Mouse (Mus musculus) intestine, postnatal 0 days (tissue): ENCODE data around the gene Fggy. TPM values are rescaled to one million over a fixed set of nuclear protein-coding genes. Genes with fewer than 3 reads are reported as not detected.

Experiments used
- ATAC-seq: fragments of 200-750 bp; cut with Nextera tagmentation; 2 replicates; pipeline ENCODE4 v1.8.0; 2017; ENCODE audit warnings: mild to moderate bottlenecking, moderate TSS enrichment, moderate library complexity
- H3K27ac ChIP-seq: fragments of 300-500 bp; sonication (generic); 2 replicates; pipeline ENCODE4 v1.5.1; 2014; ENCODE audit warnings: mild to moderate bottlenecking, low read depth, low read length, moderate library complexity
- H3K27me3 ChIP-seq: fragments of 300-500 bp; sonication (generic); replicated peaks from 2 replicates; pipeline ENCODE4 v1.6.1; 2014; ENCODE audit warnings: low read length, mixed read lengths; ENCODE audit not compliant: control insufficient read depth, insufficient read depth
- H3K36me3 ChIP-seq: fragments of 300-500 bp; sonication (generic); 2 replicates; pipeline ENCODE4 v1.6.1; 2014; ENCODE audit warnings: mild to moderate bottlenecking, moderate library complexity; ENCODE audit not compliant: control insufficient read depth, insufficient read depth
- H3K4me1 ChIP-seq: fragments of 300-500 bp; sonication (generic); replicated peaks from 2 replicates; pipeline ENCODE4 v1.6.1; 2014; ENCODE audit warnings: antibody characterized with exemption, low read length, mixed read lengths; ENCODE audit not compliant: control insufficient read depth, insufficient read depth
- H3K4me2 ChIP-seq: fragments of 300-500 bp; sonication (generic); replicated peaks from 2 replicates; pipeline ENCODE4 v1.6.1; 2014; ENCODE audit warnings: low read depth, mild to moderate bottlenecking, moderate library complexity
- H3K4me3 ChIP-seq: fragments of 300-500 bp; sonication (generic); 2 replicates; pipeline ENCODE4 v1.5.1; 2014; ENCODE audit warnings: low read depth, low read length
- H3K9ac ChIP-seq: fragments of 300-500 bp; sonication (generic); 2 replicates; pipeline ENCODE4 v1.6.1; 2014; ENCODE audit warnings: mild to moderate bottlenecking, low read depth, low read length
- H3K9me3 ChIP-seq: fragments of 300-500 bp; sonication (generic); 2 replicates; pipeline ENCODE4 v1.6.1; 2016; ENCODE audit warnings: mixed run types; ENCODE audit not compliant: control insufficient read depth
- CTCF ChIP-seq: sonication (generic); IDR thresholded peaks from 2 replicates; pipeline ENCODE4 v1.5.1; 2016; ENCODE audit warnings: low read depth, mild to moderate bottlenecking, control low read depth, antibody characterized with exemption, moderate library complexity
- WGBS: fragments of 180-500 bp; shearing (Covaris S2); extraction: QIAGEN DNeasy Blood & Tissue Kit; methylation state at CpG from one replicate; pipeline ENCODE4 v1.1.7; 2014; 5-methylcytosine and 5-hydroxymethylcytosine counted together
- polyA plus RNA-seq: library from polyadenylated mRNA; unstranded; fragments of >200 nt; fragmentation: Nextera tagmentation; extraction: Ambion mirVana; gene quantifications from 2 replicates; pipeline ENCODE4 v1.2.1, GENCODE M21; 2015

The Fggy gene
- polyA plus RNA-seq, 1 experiment from 2014 or later: 9.9 TPM

- Histone ChIP-seq H3K9me3 (no peaks in the 10 kb centered on the region), H3K4me1 (no peaks in the 10 kb centered on the region), H3K27ac (no peak overlapping the region), H3K4me3 (no peak overlapping the region), H3K36me3 (no peaks in the 10 kb centered on the region), H3K4me2 (no peak overlapping the region), H3K9ac (no peak overlapping the region), H3K27me3 (no peaks in the 10 kb centered on the region)
- TF ChIP-seq CTCF: peak; percentile 70
- ATAC-seq: no peak
These were observed 166.3 kb downstream of the Fggy start for GRCm38 (mm10) chr4:95723615-95724014.

DNA sequence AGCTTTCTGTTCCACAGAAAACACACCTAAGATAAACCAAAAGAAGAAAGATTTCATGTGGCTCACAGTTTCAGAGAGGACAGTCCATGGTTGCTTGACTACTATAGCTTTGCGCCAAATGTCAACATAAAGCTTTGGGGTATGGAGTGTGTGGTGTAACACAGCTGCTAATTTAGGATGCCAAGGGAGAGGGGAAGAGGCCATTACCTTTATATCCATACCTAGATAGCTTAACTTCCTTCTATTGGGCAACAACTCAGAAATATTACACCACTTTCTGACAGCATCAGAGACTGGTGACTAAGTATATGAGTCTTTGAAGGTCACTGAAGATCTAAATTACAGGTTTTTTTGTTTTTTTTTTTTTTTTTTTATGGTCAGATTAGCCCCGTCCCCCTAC, 169.1 kb downstream of the Fggy start:
- Histone ChIP-seq H3K27me3 (no peaks in the 10 kb centered on the region), H3K4me3 (no peak overlapping the region)

GRCm38 (mm10) chr4:95729142-95729826, 172.0 kb downstream of the Fggy start:
- Histone ChIP-seq H3K36me3 (no peaks in the 10 kb centered on the region), H3K4me3 (no peak overlapping the region), H3K4me1 (no peaks in the 10 kb centered on the region), H3K9ac (no peak overlapping the region), H3K27me3 (no peaks in the 10 kb centered on the region), H3K27ac (no peak overlapping the region), H3K9me3 (no peaks in the 10 kb centered on the region), H3K4me2 (no peak overlapping the region)
- 49% methylated on average over 3 of the region's 3 CpGs for WGBS
- TF ChIP-seq CTCF: no peak
- no peak for ATAC-seq

More for the DNA sequence above, 169.1 kb downstream of the Fggy start:
- H3K9ac ChIP-seq: no peak overlapping the region
- H3K4me2 ChIP-seq: no peak overlapping the region
- H3K36me3 ChIP-seq: no peaks in the 10 kb centered on the region
- no peaks in the 10 kb centered on the region for H3K9me3 ChIP-seq
- H3K4me1 ChIP-seq: no peaks in the 10 kb centered on the region
- ATAC-seq: peak; percentile 16; the same call in 1 of the 2 replicates
- WGBS: 81% methylated on average over 2 of the region's 2 CpGs
- TF ChIP-seq CTCF: no peak
- no peak overlapping the region for H3K27ac ChIP-seq

DNA sequence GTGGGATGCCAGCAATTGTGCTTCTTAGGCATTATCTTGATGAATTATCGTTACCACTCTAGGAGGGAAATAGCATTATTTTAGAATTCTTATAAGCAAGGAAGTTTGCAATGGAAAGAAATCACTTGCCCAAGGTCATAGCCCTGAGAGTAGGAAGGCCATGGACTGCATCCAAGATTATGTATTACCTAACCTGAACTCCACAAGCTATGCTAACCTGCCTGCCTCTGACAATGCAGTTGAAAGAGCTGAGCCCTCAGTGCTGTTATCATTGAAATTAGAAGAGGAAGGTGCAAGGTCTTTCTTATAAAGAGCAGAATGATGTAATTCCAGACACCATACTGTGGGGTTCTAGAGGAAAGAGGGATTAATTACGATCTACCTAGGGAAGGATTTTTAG, 173.8 kb downstream of the Fggy start:
- WGBS: 70% methylated on average over 2 of the region's 2 CpGs
- no peaks in the 10 kb centered on the region for H3K36me3 ChIP-seq
- H3K9me3 ChIP-seq: no peaks in the 10 kb centered on the region
- no peak overlapping the region for H3K4me2 ChIP-seq
- no peaks in the 10 kb centered on the region for H3K27me3 ChIP-seq
- H3K9ac ChIP-seq: no peak overlapping the region
- no peak overlapping the region for H3K27ac ChIP-seq
- H3K4me1 ChIP-seq: no peaks in the 10 kb centered on the region
- no peak overlapping the region for H3K4me3 ChIP-seq
- TF ChIP-seq CTCF: no peak
- no peak for ATAC-seq

- H3K4me2 ChIP-seq: no peak overlapping the region
- no peak overlapping the region for H3K27ac ChIP-seq
- WGBS: 42% methylated on average over 6 of the region's 6 CpGs
- TF ChIP-seq CTCF: no peak
- ATAC-seq: no peak
- H3K27me3 ChIP-seq: no peaks in the 10 kb centered on the region
- H3K4me1 ChIP-seq: 0 out of 2 replicates have a peak, but pooled peaks cover 4% of the 10 kb centered on the region
- H3K9me3 ChIP-seq: no peaks in the 10 kb centered on the region
- no peak overlapping the region for H3K4me3 ChIP-seq
- no peak overlapping the region for H3K9ac ChIP-seq
- no peaks in the 10 kb centered on the region for H3K36me3 ChIP-seq
These were observed 176.3 kb downstream of the Fggy start for GRCm38 (mm10) chr4:95733397-95734249.

DNA sequence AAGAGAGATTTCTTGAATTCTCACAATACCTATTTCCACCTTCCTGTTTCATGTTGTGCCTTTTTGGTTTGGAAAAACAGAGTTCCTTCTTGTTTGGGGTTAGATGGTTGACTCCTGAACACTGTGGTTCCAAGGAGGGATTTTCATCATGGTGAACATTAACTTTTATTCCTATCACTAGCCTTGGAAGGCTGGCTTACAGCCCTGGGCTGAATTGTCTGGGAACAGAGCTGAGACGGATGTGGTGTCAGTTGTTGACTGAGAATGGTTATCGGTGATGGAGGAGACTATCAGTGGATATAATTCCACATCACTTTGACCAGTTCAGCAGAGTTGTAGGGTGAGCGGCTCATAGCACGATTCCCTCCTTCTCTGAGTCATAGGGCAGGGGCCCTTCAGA, 178.7 kb downstream of the Fggy start:
- Histone ChIP-seq H3K9me3 (no peaks in the 10 kb centered on the region), H3K27me3 (no peaks in the 10 kb centered on the region), H3K9ac (no peak overlapping the region), H3K4me3 (no peak overlapping the region), H3K4me1 (0 out of 2 replicates have a peak, but pooled peaks cover 4% of the 10 kb centered on the region), H3K27ac (no peak overlapping the region), H3K36me3 (no peaks in the 10 kb centered on the region), H3K4me2 (no peak overlapping the region)
- WGBS: 48% methylated on average over 4 of the region's 4 CpGs
- ATAC-seq: peak; percentile 34; the same call in 1 of the 2 replicates
- TF ChIP-seq CTCF: no peak
